Mouse (Mus musculus): ENCODE results near the gene Rab8a.

- TF ChIP-seq CTCF (IDR thresholded peaks at IDR 0.05; ENCODE audit: borderline replicate concordance, insufficient read depth, low read depth, low read length) = no peak
- no peak for TF ChIP-seq POLR2A (IDR thresholded peaks at IDR 0.05; ENCODE audit: borderline replicate concordance, insufficient read depth, low read length)
Observed at GRCm38 (mm10) chr8:72208582-72208981, 47.6 kb downstream of the Rab8a start.
